Mouse (Mus musculus) neural tube, embryonic 13.5 days (tissue): Measurements from ENCODE around the gene Ces1a. TPM values are rescaled to one million over a fixed set of nuclear protein-coding genes. Genes with fewer than 3 reads are reported as not detected.

Experiments used
- ATAC-seq: fragments of 200-750 bp; cut with Nextera tagmentation; 2 replicates; pipeline ENCODE4 v1.8.0; 2017; ENCODE audit warnings: low read depth, mild to moderate bottlenecking, moderate TSS enrichment, moderate library complexity
- H3K27ac ChIP-seq: fragments of 300-500 bp; sonication (generic); replicated peaks from 2 replicates; pipeline ENCODE4 v1.5.1; 2015; ENCODE audit warnings: moderate library complexity, mild to moderate bottlenecking, inconsistent platforms
- H3K27me3 ChIP-seq: fragments of 300-500 bp; sonication (generic); 2 replicates; pipeline ENCODE4 v1.6.1; 2015; ENCODE audit warnings: mild to moderate bottlenecking, inconsistent platforms
- H3K36me3 ChIP-seq: fragments of 300-500 bp; sonication (generic); 2 replicates; pipeline ENCODE4 v1.6.1; 2015; ENCODE audit warnings: mild to moderate bottlenecking, inconsistent platforms
- H3K4me1 ChIP-seq: fragments of 300-500 bp; sonication (generic); replicated peaks from 2 replicates; pipeline ENCODE4 v1.6.1; 2015; ENCODE audit warnings: inconsistent platforms
- H3K4me2 ChIP-seq: fragments of 300-500 bp; sonication (generic); 2 replicates; pipeline ENCODE4 v1.6.1; 2015; ENCODE audit warnings: inconsistent platforms, mild to moderate bottlenecking, moderate library complexity
- H3K4me3 ChIP-seq: fragments of 300-500 bp; sonication (generic); 2 replicates; pipeline ENCODE4 v1.5.1; 2015; ENCODE audit warnings: mild to moderate bottlenecking, inconsistent platforms
- H3K9ac ChIP-seq: fragments of 300-500 bp; sonication (generic); 2 replicates; pipeline ENCODE4 v1.6.1; 2015; ENCODE audit warnings: moderate library complexity, mild to moderate bottlenecking, inconsistent platforms
- H3K9me3 ChIP-seq: fragments of 300-500 bp; sonication (generic); 2 replicates; pipeline ENCODE4 v1.6.1; 2016; ENCODE audit warnings: inconsistent platforms
- WGBS: fragments of 180-500 bp; shearing (Covaris S2); methylation state at CpG from one replicate; pipeline ENCODE4 v1.1.7; 2015; 5-methylcytosine and 5-hydroxymethylcytosine counted together
- polyA plus RNA-seq: library from polyadenylated mRNA; unstranded; fragments of >200 nt; fragmentation: Nextera tagmentation; extraction: Ambion mirVana; gene quantifications from 2 replicates; pipeline ENCODE4 v1.2.1, GENCODE M21; 2015

The Ces1a gene
- polyA plus RNA-seq, 1 experiment from 2014 or later: not detected

GRCm38 (mm10) chr8:93040776-93041567 is 7.0 kb downstream of the Ces1a start:
- Histone ChIP-seq H3K4me2 (no peak overlapping the region), H3K27me3 (no peaks in the 10 kb centered on the region), H3K9me3 (no peaks in the 10 kb centered on the region), H3K4me3 (no peak overlapping the region), H3K27ac (no peak overlapping the region), H3K4me1 (no peaks in the 10 kb centered on the region), H3K36me3 (no peaks in the 10 kb centered on the region), H3K9ac (no peak overlapping the region)
- WGBS: 88% methylated on average over 4 of the region's 4 CpGs
- ATAC-seq: no peak

GRCm38 (mm10) chr8:93040256-93040655 is 7.7 kb downstream of the Ces1a start:
- no peak overlapping the region for H3K27ac ChIP-seq
- ATAC-seq: no peak
- H3K4me1 ChIP-seq: no peaks in the 10 kb centered on the region
- no peak overlapping the region for H3K4me2 ChIP-seq
- no peak overlapping the region for H3K4me3 ChIP-seq
- no peak overlapping the region for H3K9ac ChIP-seq
- H3K36me3 ChIP-seq: no peaks in the 10 kb centered on the region
- H3K27me3 ChIP-seq: no peaks in the 10 kb centered on the region
- no peaks in the 10 kb centered on the region for H3K9me3 ChIP-seq
- 83% methylated on average over 2 of the region's 2 CpGs for WGBS

GRCm38 (mm10) chr8:93038831-93039230 is 9.2 kb downstream of the Ces1a start:
- Histone ChIP-seq H3K9ac (no peak overlapping the region), H3K4me3 (no peak overlapping the region), H3K4me1 (no peaks in the 10 kb centered on the region), H3K27me3 (no peaks in the 10 kb centered on the region), H3K36me3 (no peaks in the 10 kb centered on the region), H3K27ac (no peak overlapping the region), H3K9me3 (no peaks in the 10 kb centered on the region), H3K4me2 (no peak overlapping the region)
- 4% methylated on average over 2 of the region's 2 CpGs for WGBS
- ATAC-seq: no peak

- H3K9ac ChIP-seq: no peak overlapping the region
- 73% methylated on average over 2 of the region's 2 CpGs for WGBS
Observed at GRCm38 (mm10) chr8:93030664-93031063, 17.3 kb downstream of the Ces1a start.

GRCm38 (mm10) chr8:93021738-93022137 is 26.3 kb downstream of the Ces1a start:
- H3K4me2 ChIP-seq: no peak overlapping the region
- no peak overlapping the region for H3K9ac ChIP-seq
- WGBS: 78% methylated on average over 5 of the region's 5 CpGs
- no peaks in the 10 kb centered on the region for H3K9me3 ChIP-seq
- ATAC-seq: no peak
- H3K4me3 ChIP-seq: no peak overlapping the region
- H3K4me1 ChIP-seq: no peaks in the 10 kb centered on the region
- H3K27ac ChIP-seq: no peak overlapping the region
- H3K36me3 ChIP-seq: no peaks in the 10 kb centered on the region
- no peaks in the 10 kb centered on the region for H3K27me3 ChIP-seq

More at GRCm38 (mm10) chr8:93030664-93031063, 17.3 kb downstream of the Ces1a start:
- Histone ChIP-seq H3K4me1 (no peaks in the 10 kb centered on the region), H3K27me3 (no peaks in the 10 kb centered on the region), H3K27ac (no peak overlapping the region), H3K4me3 (no peak overlapping the region), H3K4me2 (no peak overlapping the region), H3K36me3 (no peaks in the 10 kb centered on the region), H3K9me3 (no peaks in the 10 kb centered on the region)
- ATAC-seq: no peak

- Histone ChIP-seq H3K9ac (no peak overlapping the region), H3K9me3 (no peaks in the 10 kb centered on the region), H3K27ac (no peak overlapping the region), H3K4me2 (no peak overlapping the region), H3K4me3 (no peak overlapping the region), H3K27me3 (no peaks in the 10 kb centered on the region), H3K36me3 (no peaks in the 10 kb centered on the region), H3K4me1 (no peaks in the 10 kb centered on the region)
- ATAC-seq: no peak
- 93% methylated on average over 4 of the region's 4 CpGs for WGBS
Observed at GRCm38 (mm10) chr8:93014300-93014699, 33.7 kb downstream of the Ces1a start.

- Histone ChIP-seq H3K9me3 (no peaks in the 10 kb centered on the region), H3K4me1 (no peaks in the 10 kb centered on the region), H3K27ac (no peak overlapping the region), H3K4me2 (no peak overlapping the region), H3K4me3 (no peak overlapping the region), H3K27me3 (no peaks in the 10 kb centered on the region), H3K36me3 (no peaks in the 10 kb centered on the region), H3K9ac (no peak overlapping the region)
- no peak for ATAC-seq
- WGBS: 73% methylated on average over 6 of the region's 6 CpGs
Observed at GRCm38 (mm10) chr8:93012226-93012625, 35.8 kb downstream of the Ces1a start.

GRCm38 (mm10) chr8:93011439-93011838 is 36.6 kb downstream of the Ces1a start:
- H3K9ac ChIP-seq: no peak overlapping the region
- H3K27ac ChIP-seq: no peak overlapping the region
- H3K36me3 ChIP-seq: no peaks in the 10 kb centered on the region
- H3K4me2 ChIP-seq: no peak overlapping the region
- peak; percentile 63; the same call in 1 of the 2 replicates for ATAC-seq
- H3K9me3 ChIP-seq: no peaks in the 10 kb centered on the region
- H3K27me3 ChIP-seq: no peaks in the 10 kb centered on the region
- no peak overlapping the region for H3K4me3 ChIP-seq
- WGBS: 13% methylated on average over 9 of the region's 9 CpGs
- no peaks in the 10 kb centered on the region for H3K4me1 ChIP-seq

GRCm38 (mm10) chr8:93010286-93010685 is 37.7 kb downstream of the Ces1a start:
- ATAC-seq: no peak
- Histone ChIP-seq H3K27me3 (no peaks in the 10 kb centered on the region), H3K4me1 (no peaks in the 10 kb centered on the region), H3K27ac (no peak overlapping the region), H3K4me2 (no peak overlapping the region), H3K9ac (no peak overlapping the region), H3K4me3 (no peak overlapping the region), H3K9me3 (no peaks in the 10 kb centered on the region), H3K36me3 (no peaks in the 10 kb centered on the region)
- WGBS: 28% methylated on average over 5 of the region's 5 CpGs

- Histone ChIP-seq H3K27ac (no peak overlapping the region), H3K4me2 (no peak overlapping the region), H3K36me3 (no peaks in the 10 kb centered on the region), H3K4me3 (no peak overlapping the region), H3K4me1 (no peaks in the 10 kb centered on the region), H3K9ac (no peak overlapping the region), H3K9me3 (no peaks in the 10 kb centered on the region), H3K27me3 (peaks cover 4% of the 10 kb centered on the region; the same call in 1 of the 2 replicates)
- ATAC-seq: no peak
- 52% methylated on average over 2 of the region's 2 CpGs for WGBS
Observed at GRCm38 (mm10) chr8:92998600-92998999, 49.4 kb downstream of the Ces1a start.

- peaks cover 4% of the 10 kb centered on the region; the same call in 1 of the 2 replicates for H3K27me3 ChIP-seq
Observed at GRCm38 (mm10) chr8:92996840-92997239, 51.2 kb downstream of the Ces1a start.

GRCm38 (mm10) chr8:92984376-92984775 is 63.6 kb downstream of the Ces1a start:
- Histone ChIP-seq H3K9ac (no peak overlapping the region), H3K36me3 (no peaks in the 10 kb centered on the region), H3K4me2 (no peak overlapping the region), H3K9me3 (no peaks in the 10 kb centered on the region), H3K27ac (no peak overlapping the region), H3K4me1 (no peaks in the 10 kb centered on the region), H3K4me3 (no peak overlapping the region), H3K27me3 (no peaks in the 10 kb centered on the region)
- WGBS: 66% methylated on average over 2 of the region's 2 CpGs
- no peak for ATAC-seq

More at GRCm38 (mm10) chr8:92996840-92997239, 51.2 kb downstream of the Ces1a start:
- no peaks in the 10 kb centered on the region for H3K4me1 ChIP-seq
- no peak overlapping the region for H3K9ac ChIP-seq
- H3K27ac ChIP-seq: no peak overlapping the region
- H3K4me2 ChIP-seq: no peak overlapping the region
- H3K4me3 ChIP-seq: no peak overlapping the region
- WGBS: 29% methylated on average over 5 of the region's 5 CpGs
- no peak for ATAC-seq
- H3K9me3 ChIP-seq: no peaks in the 10 kb centered on the region
- H3K36me3 ChIP-seq: no peaks in the 10 kb centered on the region

- H3K4me3 ChIP-seq: no peak overlapping the region
- no peaks in the 10 kb centered on the region for H3K9me3 ChIP-seq
- no peak overlapping the region for H3K4me2 ChIP-seq
- WGBS: 87% methylated on average over 3 of the region's 3 CpGs
- no peak overlapping the region for H3K9ac ChIP-seq
- no peaks in the 10 kb centered on the region for H3K36me3 ChIP-seq
- no peak for ATAC-seq
- H3K4me1 ChIP-seq: no peaks in the 10 kb centered on the region
- H3K27ac ChIP-seq: no peak overlapping the region
- H3K27me3 ChIP-seq: no peaks in the 10 kb centered on the region
Observed at GRCm38 (mm10) chr8:92982491-92982890, 65.5 kb downstream of the Ces1a start.
